Mouse (Mus musculus): ENCODE results near the gene Kdelr1. TPM values are rescaled to one million over a fixed set of nuclear protein-coding genes. Genes with fewer than 3 reads are reported as not detected.

The Kdelr1 gene
- 83.8 and 89.1 TPM in 2 replicates for polyA plus RNA-seq (2015; fragmentation: Nextera tagmentation; extraction: Ambion mirVana)

DNA sequence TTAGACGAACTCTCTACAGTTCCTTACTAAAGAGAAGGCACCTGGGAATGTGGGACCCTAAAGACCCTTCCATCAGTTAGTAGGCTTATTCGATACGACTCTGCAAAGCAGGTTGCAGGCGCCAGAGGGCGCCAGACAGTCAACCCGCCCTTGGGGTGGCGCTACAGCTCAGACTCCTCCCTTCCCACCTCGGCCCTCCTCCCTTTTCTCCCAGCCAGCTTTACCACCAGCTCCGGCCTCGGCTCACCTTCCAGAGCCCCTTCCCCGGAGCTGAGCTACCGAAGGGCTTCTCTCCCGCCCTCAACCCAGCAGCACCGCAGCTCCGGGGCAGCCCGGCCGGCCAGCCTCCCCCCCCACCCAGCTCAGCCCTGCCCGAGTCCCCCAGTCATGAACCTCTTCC, at the start of gene Kdelr1:
Gene Kdelr1, plus strand, starts transcription at position 149 of the 400 bp plus-strand sequence.
- peak within 1 kb of the TSS; percentile 99 for H3K9ac ChIP-seq
- WGBS, result 0% methylated on average over 18 of the region's 18 CpGs

DNA sequence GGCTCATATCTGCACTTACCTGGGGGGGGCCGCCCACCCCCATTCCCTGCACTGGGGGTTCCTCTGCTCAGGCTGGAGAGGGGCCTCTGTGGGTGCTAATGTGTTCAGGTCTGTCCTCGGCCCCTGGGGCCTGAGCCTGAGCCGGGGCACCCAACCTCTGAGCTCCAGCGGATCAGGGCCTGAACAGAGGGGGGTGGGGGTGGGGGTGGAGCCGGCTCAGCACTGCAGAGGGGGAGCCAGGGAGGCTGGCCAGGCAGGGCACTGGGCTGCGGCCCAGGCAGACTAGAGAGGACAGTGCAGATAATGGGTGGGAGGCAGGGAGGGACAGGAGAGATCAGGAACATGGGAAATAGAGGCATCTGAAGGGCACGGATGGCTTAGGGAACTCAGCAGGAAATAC, 48.0 kb upstream of the Kdelr1 start, which contains the start of gene Kcnj14:
Gene Kcnj14, minus strand, starts transcription at position 185 of the 400 bp plus-strand sequence.
- 0 out of 2 replicates have a peak, but pooled peaks have one; percentile 43 for ATAC-seq (replicated peaks; ENCODE audit: low FRiP score)
- WGBS, result 73% methylated on average over 7 of the region's 7 CpGs

More for the DNA sequence above, at the start of gene Kdelr1:
- Histone ChIP-seq H3K4me1 (peaks cover 55% of the 10 kb centered on the region), H3K36me3 (peaks cover 39% of the 10 kb centered on the region), H3K4me2 (peak within 1 kb of the TSS; percentile 69), H3K27ac (peak within 1 kb of the TSS; percentile 95), H3K4me3 (replicated peaks) (peak within 1 kb of the TSS; percentile 86), H3K27me3 (peaks cover 46% of the 10 kb centered on the region), H3K9me3 (replicated peaks) (no peaks in the 10 kb centered on the region)
- ATAC-seq (replicated peaks; ENCODE audit: low FRiP score), result peak; percentile 84

DNA sequence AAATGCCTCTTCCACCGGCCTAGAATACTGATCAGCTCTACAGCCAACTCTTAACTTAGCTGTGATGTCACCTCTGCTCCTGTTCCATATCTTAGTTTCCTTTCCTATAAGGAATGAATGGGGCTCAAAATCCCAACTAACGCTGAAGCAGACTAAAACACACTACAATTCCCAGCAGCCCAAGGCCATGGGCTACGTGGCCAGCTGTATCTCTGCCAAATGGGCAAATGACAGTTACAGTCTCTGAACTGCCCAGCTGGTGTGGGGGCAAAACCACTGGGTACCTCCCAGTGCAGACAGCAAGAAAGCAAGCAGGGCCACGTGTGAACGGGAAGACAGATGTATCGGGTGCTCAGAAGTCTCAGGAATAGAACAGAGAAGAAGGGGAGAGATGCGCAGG, 45.9 kb upstream of the Kdelr1 start:
- Histone ChIP-seq H3K9ac (no peak overlapping the region), H3K4me2 (no peak overlapping the region), H3K36me3 (peaks cover 69% of the 10 kb centered on the region), H3K4me3 (replicated peaks) (no peak overlapping the region), H3K27ac (no peak overlapping the region), H3K27me3 (peaks cover 6% of the 10 kb centered on the region), H3K4me1 (peaks cover 17% of the 10 kb centered on the region), H3K9me3 (replicated peaks) (no peaks in the 10 kb centered on the region)
- ATAC-seq (replicated peaks; ENCODE audit: low FRiP score), result no peak
- 92% methylated on average over 7 of the region's 7 CpGs for WGBS

More for the DNA sequence above, 48.0 kb upstream of the Kdelr1 start, which contains the start of gene Kcnj14:
- H3K9me3 ChIP-seq (replicated peaks), result no peaks in the 10 kb centered on the region
- H3K4me3 ChIP-seq (replicated peaks), result no peak within 1 kb of the TSS
- no peak within 1 kb of the TSS for H3K27ac ChIP-seq
- H3K4me2 ChIP-seq, result no peak within 1 kb of the TSS
- peaks cover 2% of the 10 kb centered on the region; the same call in 1 of the 2 replicates for H3K27me3 ChIP-seq
- H3K9ac ChIP-seq, result no peak within 1 kb of the TSS
- peaks cover 8% of the 10 kb centered on the region for H3K4me1 ChIP-seq
- peaks cover 68% of the 10 kb centered on the region for H3K36me3 ChIP-seq

DNA sequence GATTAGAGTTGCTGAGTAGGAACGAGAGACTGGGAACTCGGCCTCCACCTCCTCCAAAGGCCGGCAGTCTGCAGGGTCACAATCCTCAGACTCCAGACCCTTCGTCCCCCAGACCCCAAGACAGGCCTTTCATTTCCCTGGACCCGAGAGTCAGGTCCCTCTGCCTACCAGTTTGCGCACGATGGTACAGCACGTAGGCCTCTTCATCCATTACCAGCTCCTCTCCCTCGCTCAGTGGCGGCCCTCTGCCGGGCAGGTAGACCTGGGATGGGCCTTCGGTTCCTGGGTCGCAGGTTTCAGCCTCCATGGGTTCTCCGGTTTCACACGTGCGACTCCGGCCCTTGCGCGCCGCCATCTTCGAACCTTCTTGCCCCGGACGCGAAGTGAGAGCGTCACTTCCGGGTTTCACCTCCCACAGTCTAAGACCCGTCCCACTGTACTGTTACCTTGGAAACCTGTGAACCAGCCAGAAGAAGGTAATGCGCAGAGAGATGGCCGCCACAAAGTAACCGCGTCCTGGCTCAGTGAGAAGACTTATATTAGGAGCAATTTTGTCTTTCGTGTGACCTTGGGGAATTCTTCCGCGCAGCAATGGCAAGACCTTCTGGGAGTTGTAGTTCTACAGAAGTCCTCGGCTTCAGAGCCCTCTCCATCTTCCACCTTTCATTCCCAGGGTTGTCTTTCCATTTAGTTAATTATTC, 42.0 kb upstream of the Kdelr1 start, which contains the start of gene Grwd1:
Gene Grwd1, minus strand, starts transcription at position 518 of the 701 bp plus-strand sequence.
- under 1% methylated on average over 35 of the region's 35 CpGs for WGBS
- H3K9ac ChIP-seq, result peak within 1 kb of the TSS; percentile 78
- H3K4me1 ChIP-seq, result peaks cover 42% of the 10 kb centered on the region
- H3K9me3 ChIP-seq (replicated peaks), result no peaks in the 10 kb centered on the region
- peak; percentile 87 for ATAC-seq (replicated peaks; ENCODE audit: low FRiP score)
- H3K27ac ChIP-seq, result peak within 1 kb of the TSS; percentile 82
- peaks cover 40% of the 10 kb centered on the region for H3K36me3 ChIP-seq
- H3K4me3 ChIP-seq (replicated peaks), result peak within 1 kb of the TSS; percentile 95
- peaks cover 45% of the 10 kb centered on the region for H3K27me3 ChIP-seq
- H3K4me2 ChIP-seq, result peak within 1 kb of the TSS; percentile 83

DNA sequence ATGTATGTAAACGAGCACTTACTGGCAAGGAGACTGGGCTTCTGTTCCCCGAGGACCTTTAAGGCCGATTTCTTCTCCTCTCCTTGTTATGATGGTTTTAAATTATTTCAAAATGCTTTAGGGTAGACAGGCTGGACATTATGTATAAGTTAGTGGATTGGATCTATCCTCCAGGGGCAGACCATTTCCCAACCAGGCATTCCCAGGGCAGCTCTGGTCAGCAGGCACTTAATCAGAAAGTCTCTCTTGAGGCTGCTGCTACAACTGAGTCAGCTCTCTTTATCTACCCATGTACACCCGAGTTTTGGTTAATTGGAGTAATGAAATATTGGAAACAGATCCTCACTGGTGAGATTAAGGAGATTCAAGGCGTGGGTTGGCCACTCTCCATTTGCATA, 41.4 kb upstream of the Kdelr1 start:
- WGBS, result 19% methylated on average over 5 of the region's 5 CpGs
- peak overlapping the region; percentile 95 for H3K4me3 ChIP-seq (replicated peaks)
- H3K4me2 ChIP-seq, result peak overlapping the region; percentile 83
- H3K27me3 ChIP-seq, result peaks cover 48% of the 10 kb centered on the region
- H3K36me3 ChIP-seq, result peaks cover 35% of the 10 kb centered on the region
- peak overlapping the region; percentile 82; the same call in 1 of the 2 replicates for H3K27ac ChIP-seq
- peak; percentile 14; the same call in 1 of the 2 replicates for ATAC-seq (replicated peaks; ENCODE audit: low FRiP score)
- H3K9ac ChIP-seq, result peak overlapping the region; percentile 78; the same call in 1 of the 2 replicates
- peaks cover 42% of the 10 kb centered on the region for H3K4me1 ChIP-seq
- H3K9me3 ChIP-seq (replicated peaks), result no peaks in the 10 kb centered on the region

DNA sequence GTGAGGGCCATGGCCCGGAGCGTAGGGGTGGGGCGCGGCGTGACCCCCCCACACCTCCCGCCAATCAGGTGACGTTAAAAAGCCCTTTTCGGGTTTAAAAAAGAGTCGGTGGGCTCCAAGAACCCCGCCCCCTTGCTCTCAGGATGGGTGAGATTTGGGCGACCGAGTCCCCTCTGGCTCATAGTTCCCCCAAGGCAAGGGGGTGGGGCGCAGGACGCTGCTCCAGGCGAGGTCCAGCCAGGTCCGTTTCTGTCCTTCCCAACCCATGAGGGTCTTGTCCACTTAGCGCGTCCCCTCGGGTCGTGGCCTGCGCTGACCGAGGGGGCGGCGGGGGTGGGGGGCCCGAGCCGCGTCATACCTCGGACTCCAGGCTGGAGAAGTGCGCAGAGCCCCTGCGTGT, 40.1 kb upstream of the Kdelr1 start:
- H3K27ac ChIP-seq, result no peak overlapping the region
- WGBS, result 11% methylated on average over 30 of the region's 30 CpGs
- H3K9me3 ChIP-seq (replicated peaks), result no peaks in the 10 kb centered on the region
- peaks cover 22% of the 10 kb centered on the region for H3K36me3 ChIP-seq
- no peak; the same call in 1 of the 2 replicates for ATAC-seq (replicated peaks; ENCODE audit: low FRiP score)
- H3K4me3 ChIP-seq (replicated peaks), result peak overlapping the region; percentile 42
- peaks cover 53% of the 10 kb centered on the region for H3K27me3 ChIP-seq
- H3K9ac ChIP-seq, result no peak overlapping the region
- peaks cover 42% of the 10 kb centered on the region for H3K4me1 ChIP-seq
- H3K4me2 ChIP-seq, result peak overlapping the region; percentile 68

DNA sequence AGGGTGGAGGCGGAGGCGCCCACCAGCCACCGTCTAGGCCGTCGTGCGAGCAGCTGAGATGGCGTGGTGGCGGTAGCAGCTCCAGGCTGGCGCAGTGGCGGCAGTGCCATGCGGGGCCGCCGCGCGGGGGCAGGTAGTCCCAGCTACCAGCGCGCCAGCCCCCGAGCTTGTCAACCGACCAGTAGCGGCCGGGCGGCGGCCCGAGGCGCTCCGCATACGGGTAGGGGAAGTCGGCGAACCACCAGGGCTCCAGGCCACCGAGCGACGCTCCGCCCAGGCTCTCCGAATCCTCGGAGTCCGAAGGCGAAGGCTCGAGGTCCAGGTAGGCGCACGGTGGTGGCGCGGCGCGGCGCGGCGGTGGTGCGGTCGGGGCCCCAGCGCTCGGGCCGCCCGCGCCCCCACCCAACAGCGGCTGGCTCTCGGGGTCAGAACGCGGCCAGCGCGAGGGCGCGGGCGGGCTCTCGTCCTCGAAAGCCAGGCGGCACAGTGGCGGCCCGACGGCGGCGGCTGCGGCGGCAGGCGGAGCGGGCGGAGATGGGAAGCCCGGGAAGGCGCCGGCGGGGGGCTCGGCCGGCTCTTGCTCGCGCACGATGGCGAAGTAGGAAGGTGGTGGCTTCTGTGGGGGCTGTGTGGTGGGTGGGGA, 39.3 kb upstream of the Kdelr1 start:
- 2% methylated on average over 61 of the region's 86 CpGs for WGBS
- Histone ChIP-seq H3K4me1 (peaks cover 42% of the 10 kb centered on the region), H3K36me3 (peaks cover 14% of the 10 kb centered on the region), H3K9ac (peak overlapping the region; percentile 31; the same call in 1 of the 2 replicates), H3K27me3 (peaks cover 53% of the 10 kb centered on the region), H3K4me2 (peak overlapping the region; percentile 68), H3K4me3 (replicated peaks) (peak overlapping the region; percentile 42), H3K27ac (no peak overlapping the region), H3K9me3 (replicated peaks) (no peaks in the 10 kb centered on the region)
- ATAC-seq (replicated peaks; ENCODE audit: low FRiP score), result no peak; the same call in 1 of the 2 replicates

DNA sequence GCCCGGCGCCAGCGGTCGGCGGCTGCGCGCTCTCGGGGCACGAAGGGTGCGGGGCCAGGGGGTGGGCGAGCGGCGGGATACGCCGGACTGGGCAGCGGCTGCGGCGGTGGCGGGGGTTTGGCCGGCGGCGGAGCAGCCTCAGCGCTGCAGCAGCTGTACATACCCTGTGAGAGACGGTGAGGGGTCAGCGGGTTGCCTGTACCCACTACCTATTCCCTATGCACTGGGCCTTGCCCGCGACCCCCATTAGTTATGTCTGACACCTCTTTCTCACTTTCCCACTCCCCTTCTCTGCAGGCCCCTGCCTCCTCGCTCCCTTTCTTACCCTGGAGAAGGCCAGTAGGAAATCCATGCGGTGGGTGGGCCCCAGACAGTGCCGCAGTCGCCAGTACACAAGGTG, 38.6 kb upstream of the Kdelr1 start:
- H3K27me3 ChIP-seq, result peaks cover 53% of the 10 kb centered on the region
- peak overlapping the region; percentile 68 for H3K4me2 ChIP-seq
- peaks cover 7% of the 10 kb centered on the region for H3K36me3 ChIP-seq
- H3K9ac ChIP-seq, result peak overlapping the region; percentile 31; the same call in 1 of the 2 replicates
- no peak for ATAC-seq (replicated peaks; ENCODE audit: low FRiP score)
- H3K9me3 ChIP-seq (replicated peaks), result no peaks in the 10 kb centered on the region
- 4% methylated on average over 24 of the region's 31 CpGs for WGBS
- peaks cover 42% of the 10 kb centered on the region for H3K4me1 ChIP-seq
- H3K27ac ChIP-seq, result no peak overlapping the region
- H3K4me3 ChIP-seq (replicated peaks), result peak overlapping the region; percentile 42

DNA sequence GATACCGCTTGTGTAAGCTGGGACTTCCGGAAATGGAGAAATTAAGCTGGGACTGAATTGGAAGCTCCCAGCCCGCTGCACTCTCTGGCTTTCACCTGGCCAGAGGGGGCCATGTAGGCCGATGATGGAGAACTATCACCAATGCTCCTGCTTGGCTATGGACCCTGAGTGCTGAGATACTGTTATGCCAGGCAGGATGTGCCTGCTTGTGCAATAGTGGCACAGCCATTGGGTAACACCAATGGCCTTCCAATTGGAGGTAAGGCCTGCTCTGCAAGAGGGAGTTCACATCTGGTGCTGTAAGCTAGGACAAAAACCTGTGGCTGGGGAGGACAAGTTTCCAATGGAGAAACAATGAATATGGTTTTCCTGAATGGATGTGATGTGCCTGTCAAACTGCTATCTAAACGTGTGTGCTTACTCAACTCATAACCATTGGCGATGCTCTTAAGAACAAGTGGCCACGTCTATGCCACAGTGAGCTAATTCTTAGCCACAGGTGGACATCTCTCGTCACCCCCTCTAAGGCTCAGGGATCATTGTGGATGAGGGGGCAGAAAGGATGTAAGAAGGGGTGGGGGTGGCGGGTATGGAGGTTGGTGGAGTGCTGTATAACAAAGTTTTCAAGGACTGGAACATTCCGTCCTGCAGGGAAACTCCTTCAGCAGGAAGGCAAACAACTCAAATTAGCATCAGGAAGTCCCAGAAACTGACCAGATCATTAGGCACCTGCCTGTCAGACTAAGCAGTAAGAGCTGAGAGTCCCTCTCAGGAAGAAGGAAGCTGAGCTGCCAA, 29.4 kb upstream of the Kdelr1 start:
- no peak for ATAC-seq (replicated peaks; ENCODE audit: low FRiP score)
- Histone ChIP-seq H3K4me1 (no peaks in the 10 kb centered on the region), H3K4me3 (replicated peaks) (no peak overlapping the region), H3K9me3 (replicated peaks) (no peaks in the 10 kb centered on the region), H3K4me2 (no peak overlapping the region), H3K27me3 (peaks cover 21% of the 10 kb centered on the region), H3K9ac (no peak overlapping the region), H3K27ac (no peak overlapping the region), H3K36me3 (no peaks in the 10 kb centered on the region)
- 89% methylated on average over 10 of the region's 10 CpGs for WGBS

DNA sequence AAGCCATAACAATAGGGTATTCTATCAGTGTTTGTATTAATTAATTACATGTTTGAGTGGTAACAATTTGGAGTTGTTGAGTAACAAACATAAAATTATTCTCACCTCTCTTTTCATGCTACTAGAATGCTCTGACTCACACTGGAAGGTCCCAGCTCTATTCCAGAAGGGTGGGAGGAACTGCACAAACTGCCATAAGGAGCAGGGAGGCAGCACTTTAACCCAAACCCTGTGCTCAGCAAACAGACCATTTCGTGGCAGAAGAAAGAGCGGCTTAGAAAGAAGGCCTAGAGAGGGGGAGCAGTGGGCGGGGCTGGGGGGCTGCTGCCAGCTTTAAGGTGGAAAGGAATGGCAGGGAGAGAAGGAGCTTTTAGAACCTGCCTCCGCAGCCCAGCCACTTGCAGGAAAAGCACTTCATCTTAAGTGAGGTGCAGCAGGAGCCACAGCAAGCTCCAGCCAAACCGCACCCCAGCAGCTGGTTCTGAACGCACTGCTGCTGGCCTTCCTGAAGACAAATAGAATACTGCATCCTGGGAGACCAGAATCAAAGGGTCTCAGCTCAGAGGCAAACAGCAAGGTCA, 24.0 kb upstream of the Kdelr1 start:
- no peak overlapping the region for H3K27ac ChIP-seq
- H3K4me3 ChIP-seq (replicated peaks), result no peak overlapping the region
- peaks cover 22% of the 10 kb centered on the region; the same call in 1 of the 2 replicates for H3K27me3 ChIP-seq
- no peaks in the 10 kb centered on the region for H3K4me1 ChIP-seq
- H3K36me3 ChIP-seq, result no peaks in the 10 kb centered on the region
- no peak for ATAC-seq (replicated peaks; ENCODE audit: low FRiP score)
- no peak overlapping the region for H3K9ac ChIP-seq
- H3K4me2 ChIP-seq, result no peak overlapping the region
- WGBS, result 21% methylated on average over 6 of the region's 6 CpGs
- no peaks in the 10 kb centered on the region for H3K9me3 ChIP-seq (replicated peaks)

DNA sequence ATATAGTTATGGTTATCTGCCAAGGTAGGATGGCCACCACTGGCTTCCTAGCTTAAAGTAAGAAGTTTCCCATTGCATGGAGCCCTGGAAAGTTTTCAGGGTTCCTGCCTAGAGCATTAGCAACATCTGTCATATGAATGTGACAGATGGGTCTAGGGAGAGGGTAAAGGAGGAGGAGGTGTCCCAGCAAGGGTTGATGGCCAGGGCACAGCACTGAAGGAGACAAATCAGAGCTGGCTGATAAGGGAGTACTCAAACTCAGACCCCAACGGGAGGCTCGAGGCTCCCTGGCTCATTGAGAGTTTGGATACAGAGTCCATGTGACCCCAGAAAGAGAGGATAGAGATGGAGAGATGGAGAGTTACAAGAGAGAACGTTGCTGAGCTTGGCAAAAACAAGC, 21.9 kb upstream of the Kdelr1 start:
- ATAC-seq (replicated peaks; ENCODE audit: low FRiP score), result no peak
- WGBS, result 69% methylated on average over 3 of the region's 3 CpGs

More for the DNA sequence above, 21.9 kb upstream of the Kdelr1 start:
- no peak overlapping the region for H3K27ac ChIP-seq
- H3K4me1 ChIP-seq, result no peaks in the 10 kb centered on the region
- peaks cover 15% of the 10 kb centered on the region; the same call in 1 of the 2 replicates for H3K27me3 ChIP-seq
- no peaks in the 10 kb centered on the region for H3K9me3 ChIP-seq (replicated peaks)
- H3K4me3 ChIP-seq (replicated peaks), result no peak overlapping the region
- H3K36me3 ChIP-seq, result no peaks in the 10 kb centered on the region
- H3K4me2 ChIP-seq, result no peak overlapping the region
- no peak overlapping the region for H3K9ac ChIP-seq

All from kidney, embryonic 15.5 days (tissue).